Mouse (Mus musculus) midbrain, embryonic 13.5 days (tissue): Measurements from ENCODE around the gene Akap8l. TPM values are rescaled to one million over a fixed set of nuclear protein-coding genes. Genes with fewer than 3 reads are reported as not detected.
A peak's percentile ranks its signal among the peaks of the same experiment; 100 is the strongest.

ENCODE experiments used
- ATAC-seq: fragments of 200-750 bp; cut with Nextera tagmentation; 2 replicates; pipeline ENCODE4 v1.8.0; 2017; ENCODE audit warnings: mild to moderate bottlenecking, moderate TSS enrichment, moderate library complexity
- H3K27ac ChIP-seq: fragments of 300-500 bp; sonication (generic); 2 replicates; pipeline ENCODE4 v1.5.1; 2015; ENCODE audit warnings: inconsistent platforms, mild to moderate bottlenecking, moderate library complexity
- H3K27me3 ChIP-seq: fragments of 300-500 bp; sonication (generic); 2 replicates; pipeline ENCODE4 v1.6.1; 2015; ENCODE audit warnings: mild to moderate bottlenecking, inconsistent platforms
- H3K36me3 ChIP-seq: fragments of 300-500 bp; sonication (generic); 2 replicates; pipeline ENCODE4 v1.6.1; 2015; ENCODE audit warnings: mild to moderate bottlenecking, inconsistent platforms
- H3K4me1 ChIP-seq: fragments of 300-500 bp; sonication (generic); replicated peaks from 2 replicates; pipeline ENCODE4 v1.6.1; 2015; ENCODE audit warnings: inconsistent platforms
- H3K4me2 ChIP-seq: fragments of 300-500 bp; sonication (generic); replicated peaks from 2 replicates; pipeline ENCODE4 v1.6.1; 2015; ENCODE audit warnings: moderate library complexity, mild to moderate bottlenecking, inconsistent platforms
- H3K4me3 ChIP-seq: fragments of 300-500 bp; sonication (generic); replicated peaks from 2 replicates; pipeline ENCODE4 v1.5.1; 2015; ENCODE audit warnings: mild to moderate bottlenecking, inconsistent platforms
- H3K9ac ChIP-seq: fragments of 300-500 bp; sonication (generic); replicated peaks from 2 replicates; pipeline ENCODE4 v1.6.1; 2015; ENCODE audit warnings: mild to moderate bottlenecking, inconsistent platforms
- H3K9me3 ChIP-seq: fragments of 300-500 bp; sonication (generic); 2 replicates; pipeline ENCODE4 v1.6.1; 2016; ENCODE audit warnings: mild to moderate bottlenecking, inconsistent platforms
- WGBS: fragments of 180-500 bp; shearing (Covaris S2); methylation state at CpG from one replicate; pipeline ENCODE4 v1.1.7; 2015; 5-methylcytosine and 5-hydroxymethylcytosine counted together
- polyA plus RNA-seq: library from polyadenylated mRNA; unstranded; fragments of >200 nt; fragmentation: Nextera tagmentation; extraction: Ambion mirVana; gene quantifications from 2 replicates; pipeline ENCODE4 v1.2.1, GENCODE M21; 2015

The Akap8l gene
- polyA plus RNA-seq, 1 experiment from 2014 or later: 168 TPM

DNA sequence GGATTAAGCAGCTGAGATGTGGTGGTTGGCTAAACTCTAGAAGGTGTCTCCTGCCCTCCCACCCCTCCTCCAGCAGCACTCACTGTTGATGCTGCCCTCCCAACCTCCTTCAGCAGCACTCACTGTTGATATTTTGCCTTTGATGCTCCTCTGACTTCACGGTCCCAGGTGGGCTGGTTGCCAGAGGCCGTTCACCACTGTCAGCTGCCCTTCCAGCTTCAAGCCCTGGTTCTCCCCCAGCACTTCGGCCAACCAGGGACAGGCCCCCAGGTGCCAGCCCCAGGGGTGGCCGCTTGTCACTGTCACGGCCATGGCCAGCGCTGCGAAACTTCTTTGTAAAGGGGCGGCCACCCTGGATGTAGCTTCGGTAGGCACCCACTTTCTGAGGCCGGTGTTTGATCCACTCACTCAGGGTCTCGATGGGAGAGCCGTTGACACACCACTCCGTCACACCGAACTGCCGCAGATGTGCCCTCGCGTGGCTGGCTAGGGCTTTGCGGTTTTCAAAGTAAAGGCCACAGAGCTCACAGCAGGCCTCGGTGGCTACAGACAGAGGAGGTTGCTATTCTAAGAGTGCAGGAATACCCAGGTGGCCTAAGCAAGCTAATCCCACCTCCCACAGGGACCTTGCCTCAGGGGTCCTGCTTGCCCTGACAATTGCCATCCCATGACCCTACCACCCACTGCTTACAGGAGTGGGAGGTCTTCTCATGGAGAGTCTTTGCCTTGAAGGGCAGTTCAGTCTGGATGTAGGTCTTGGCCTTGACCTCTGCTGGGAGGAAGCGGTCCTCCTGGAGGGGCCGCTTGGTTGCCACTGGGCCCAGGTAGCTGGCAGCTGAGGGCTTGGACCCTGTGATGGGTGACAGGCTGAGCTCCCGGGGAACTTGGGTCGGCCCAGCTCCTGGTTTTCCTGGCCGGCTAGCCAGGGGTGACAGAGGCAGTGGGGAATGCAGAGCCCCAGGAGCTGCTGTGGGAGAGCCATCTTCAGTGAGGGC, 6.7 kb upstream of the Akap8l start:
- no peak overlapping the region for H3K4me2 ChIP-seq
- H3K4me1 ChIP-seq: peaks cover 26% of the 10 kb centered on the region
- no peak overlapping the region for H3K4me3 ChIP-seq
- H3K27ac ChIP-seq: no peak overlapping the region
- no peaks in the 10 kb centered on the region for H3K9me3 ChIP-seq
- peaks cover 88% of the 10 kb centered on the region for H3K36me3 ChIP-seq
- no peak for ATAC-seq
- no peak overlapping the region for H3K9ac ChIP-seq
- WGBS: 85% methylated on average over 24 of the region's 24 CpGs
- no peaks in the 10 kb centered on the region for H3K27me3 ChIP-seq

DNA sequence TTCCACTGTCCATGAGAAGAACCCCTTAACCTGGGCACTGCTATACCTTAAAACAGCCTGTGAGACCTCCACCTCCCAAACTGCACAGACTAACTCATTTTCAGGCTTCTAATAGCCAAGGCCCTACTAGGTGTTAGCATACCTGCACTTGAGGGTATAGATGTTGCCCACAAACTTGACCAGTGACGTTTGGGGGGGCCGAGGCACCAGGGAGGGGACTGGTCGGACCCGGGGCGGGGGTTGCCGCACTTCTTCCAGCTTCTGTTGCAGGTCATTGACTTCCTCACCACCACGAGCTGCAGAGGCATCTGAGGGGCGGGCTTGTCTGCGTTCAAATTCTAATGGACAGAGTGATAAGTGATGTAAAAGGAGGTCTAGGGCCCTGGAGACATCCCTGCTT, 5.9 kb upstream of the Akap8l start:
- ATAC-seq: no peak
- 82% methylated on average over 9 of the region's 9 CpGs for WGBS

DNA sequence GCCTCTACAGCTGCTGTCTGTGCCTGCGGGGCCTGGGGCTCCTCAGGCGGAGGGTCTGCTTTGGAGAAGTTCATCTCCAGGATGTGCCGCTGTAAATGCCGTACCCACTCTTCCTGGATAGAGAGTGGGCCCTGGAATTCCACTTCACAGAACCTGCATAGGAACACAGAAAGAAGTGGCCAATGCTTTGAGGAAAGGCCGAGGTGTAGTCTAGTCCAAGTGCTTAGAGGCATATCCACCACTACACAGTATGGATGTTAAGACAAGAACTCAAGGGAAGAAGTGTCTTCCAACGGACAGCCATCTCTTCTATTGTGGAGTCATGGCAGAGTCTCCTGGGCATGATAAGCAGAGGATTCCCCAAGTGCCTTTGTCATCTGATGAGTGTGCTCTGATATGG, 4.6 kb upstream of the Akap8l start:
- no peaks in the 10 kb centered on the region for H3K27me3 ChIP-seq
- no peak overlapping the region for H3K4me3 ChIP-seq
- peak overlapping the region; percentile 64; the same call in 1 of the 2 replicates for H3K27ac ChIP-seq
- WGBS: 88% methylated on average over 6 of the region's 6 CpGs
- no peaks in the 10 kb centered on the region for H3K9me3 ChIP-seq
- H3K36me3 ChIP-seq: peaks cover 67% of the 10 kb centered on the region
- peaks cover 24% of the 10 kb centered on the region for H3K4me1 ChIP-seq
- no peak for ATAC-seq
- H3K9ac ChIP-seq: no peak overlapping the region
- no peak overlapping the region for H3K4me2 ChIP-seq

More for the DNA sequence above, 5.9 kb upstream of the Akap8l start:
- Histone ChIP-seq H3K4me2 (no peak overlapping the region), H3K36me3 (peaks cover 80% of the 10 kb centered on the region), H3K9ac (no peak overlapping the region), H3K9me3 (no peaks in the 10 kb centered on the region), H3K4me3 (no peak overlapping the region), H3K4me1 (peaks cover 20% of the 10 kb centered on the region), H3K27ac (no peak overlapping the region), H3K27me3 (no peaks in the 10 kb centered on the region)

DNA sequence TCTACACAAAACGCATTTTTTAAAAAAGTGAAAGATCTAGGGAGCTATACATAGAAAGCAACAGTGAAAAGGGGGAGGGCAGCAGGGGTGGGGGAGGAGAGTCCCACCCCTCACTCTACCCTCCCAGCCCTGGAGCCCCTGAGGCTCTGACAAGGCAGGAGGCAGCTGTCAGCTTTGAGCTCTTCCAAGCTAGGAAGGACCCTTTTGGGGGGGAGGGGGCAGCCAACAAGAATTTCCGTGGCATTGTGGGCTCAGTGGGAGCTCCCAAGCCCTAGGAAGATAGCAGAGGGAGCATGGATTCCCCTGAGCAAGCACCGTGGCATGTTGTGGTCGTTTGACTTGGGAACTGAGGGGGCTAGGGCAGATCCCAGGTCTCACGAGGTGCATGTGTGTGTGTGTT, 3.8 kb upstream of the Akap8l start:
- Histone ChIP-seq H3K4me1 (peaks cover 30% of the 10 kb centered on the region), H3K27ac (peak overlapping the region; percentile 64), H3K4me2 (no peak overlapping the region), H3K9me3 (no peaks in the 10 kb centered on the region), H3K9ac (peak overlapping the region; percentile 7; the same call in 1 of the 2 replicates), H3K36me3 (peaks cover 59% of the 10 kb centered on the region), H3K4me3 (no peak overlapping the region), H3K27me3 (no peaks in the 10 kb centered on the region)
- 39% methylated on average over 5 of the region's 5 CpGs for WGBS
- no peak for ATAC-seq

DNA sequence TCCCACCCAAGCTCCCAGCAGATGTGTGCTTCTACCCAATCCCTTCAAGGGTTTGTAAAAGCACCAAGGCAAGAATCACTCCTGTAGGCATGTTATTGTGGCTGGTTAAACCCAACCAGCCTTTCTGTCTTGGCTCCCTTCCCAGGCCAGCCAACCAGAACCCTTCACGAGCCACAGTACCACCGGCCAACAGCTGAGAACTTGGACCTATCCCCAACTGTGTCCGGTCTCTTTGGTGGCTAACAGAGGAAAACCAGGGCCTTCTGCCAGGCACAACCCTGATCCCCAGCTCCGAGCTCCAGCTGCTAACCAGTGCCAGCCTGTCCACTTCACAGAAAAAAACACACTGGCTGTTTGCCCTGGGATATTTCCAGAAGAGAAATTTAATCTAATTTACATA, 3.3 kb upstream of the Akap8l start:
- Histone ChIP-seq H3K27me3 (no peaks in the 10 kb centered on the region), H3K4me2 (no peak overlapping the region), H3K27ac (no peak overlapping the region; the same call in none of the 2 replicates), H3K4me1 (peaks cover 35% of the 10 kb centered on the region), H3K4me3 (no peak overlapping the region), H3K36me3 (peaks cover 54% of the 10 kb centered on the region), H3K9me3 (no peaks in the 10 kb centered on the region), H3K9ac (no peak overlapping the region)
- ATAC-seq: no peak
- WGBS: 47% methylated on average over 4 of the region's 4 CpGs

DNA sequence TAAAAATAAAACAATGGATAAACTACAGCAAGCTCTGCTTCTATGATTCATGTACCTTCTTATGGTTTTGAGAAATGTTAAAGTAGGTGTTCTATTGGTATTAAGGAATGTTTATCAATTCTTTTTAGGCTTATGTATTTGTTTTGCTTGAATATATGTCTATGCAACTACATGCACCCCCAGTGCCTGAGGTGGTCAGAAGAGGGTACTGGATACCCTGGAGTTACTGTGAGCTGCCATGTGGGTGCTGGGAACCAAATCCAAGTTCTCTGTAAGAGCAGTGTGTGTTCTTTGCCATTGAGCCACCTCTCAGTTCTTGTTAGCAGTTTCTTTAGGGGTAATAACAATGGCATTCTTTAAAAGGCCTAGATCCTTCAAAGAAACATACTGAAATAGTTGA, 1.3 kb upstream of the Akap8l start:
- no peaks in the 10 kb centered on the region for H3K9me3 ChIP-seq
- no peak overlapping the region for H3K9ac ChIP-seq
- H3K4me3 ChIP-seq: no peak overlapping the region
- no peak for ATAC-seq
- no peak overlapping the region for H3K4me2 ChIP-seq
- no peak overlapping the region for H3K27ac ChIP-seq
- peaks cover 34% of the 10 kb centered on the region for H3K36me3 ChIP-seq
- no peaks in the 10 kb centered on the region for H3K27me3 ChIP-seq
- peaks cover 50% of the 10 kb centered on the region for H3K4me1 ChIP-seq

DNA sequence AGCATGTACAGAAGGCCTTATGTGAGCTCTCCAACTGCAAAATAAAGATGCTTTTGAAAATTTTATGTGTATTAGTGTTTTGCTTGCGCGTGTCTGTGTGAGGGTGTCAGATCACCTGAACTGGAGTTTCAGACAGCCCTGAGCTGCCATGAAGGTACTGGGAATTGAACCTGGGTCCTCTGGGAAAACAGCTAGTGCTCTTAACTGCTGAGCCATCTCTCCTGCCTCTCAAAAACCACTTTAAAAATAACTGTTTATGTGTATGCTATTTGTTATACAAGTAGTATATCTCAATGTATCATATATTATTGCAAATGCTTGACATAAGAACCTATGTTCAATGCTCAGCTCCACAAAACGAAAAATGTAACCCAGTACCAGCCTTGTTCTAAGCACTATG, 862 bp upstream of the Akap8l start:
- peaks cover 30% of the 10 kb centered on the region for H3K36me3 ChIP-seq
- no peaks in the 10 kb centered on the region for H3K27me3 ChIP-seq
- H3K9me3 ChIP-seq: no peaks in the 10 kb centered on the region
- H3K4me2 ChIP-seq: peak overlapping the region; percentile 70
- no peak overlapping the region for H3K9ac ChIP-seq
- ATAC-seq: no peak
- peak overlapping the region; percentile 56 for H3K4me3 ChIP-seq
- no peak overlapping the region for H3K27ac ChIP-seq
- peaks cover 50% of the 10 kb centered on the region for H3K4me1 ChIP-seq
- WGBS: 75% methylated on average over 3 of the region's 3 CpGs

DNA sequence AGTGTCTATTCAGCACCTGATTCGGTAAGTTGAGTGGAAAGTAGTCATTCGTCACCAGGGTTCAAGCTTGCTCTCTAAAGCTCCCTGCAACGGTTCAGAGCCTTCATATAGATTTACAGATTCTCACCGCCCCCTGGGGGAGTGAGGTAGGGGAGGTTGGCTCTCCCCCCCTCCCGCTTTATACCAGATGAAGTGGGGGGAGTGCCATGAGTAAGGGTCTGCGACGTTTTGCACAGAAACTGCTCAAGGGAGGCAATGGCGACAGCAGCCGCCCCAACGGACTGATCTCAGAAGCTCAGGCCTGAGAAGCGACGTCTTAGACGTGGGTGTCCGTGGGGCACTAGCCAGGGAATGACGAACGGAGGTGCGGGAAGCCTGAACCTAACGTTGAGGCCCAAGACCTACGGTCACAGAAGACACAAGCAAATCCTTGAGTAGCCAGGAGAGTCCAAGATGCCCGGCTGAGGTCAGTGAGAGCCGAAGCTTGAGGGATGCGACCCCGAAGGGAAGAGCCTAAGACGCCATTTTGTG, 491 bp downstream of the Akap8l start:
- H3K4me2 ChIP-seq: peak overlapping the region; percentile 82
- WGBS: under 1% methylated on average over 24 of the region's 24 CpGs
- peaks cover 50% of the 10 kb centered on the region for H3K4me1 ChIP-seq
- H3K9me3 ChIP-seq: no peaks in the 10 kb centered on the region
- peak overlapping the region; percentile 71 for H3K9ac ChIP-seq
- no peaks in the 10 kb centered on the region for H3K27me3 ChIP-seq
- H3K27ac ChIP-seq: peak overlapping the region; percentile 83
- H3K36me3 ChIP-seq: peaks cover 18% of the 10 kb centered on the region
- ATAC-seq: no peak; the same call in 1 of the 2 replicates
- H3K4me3 ChIP-seq: peak overlapping the region; percentile 56

DNA sequence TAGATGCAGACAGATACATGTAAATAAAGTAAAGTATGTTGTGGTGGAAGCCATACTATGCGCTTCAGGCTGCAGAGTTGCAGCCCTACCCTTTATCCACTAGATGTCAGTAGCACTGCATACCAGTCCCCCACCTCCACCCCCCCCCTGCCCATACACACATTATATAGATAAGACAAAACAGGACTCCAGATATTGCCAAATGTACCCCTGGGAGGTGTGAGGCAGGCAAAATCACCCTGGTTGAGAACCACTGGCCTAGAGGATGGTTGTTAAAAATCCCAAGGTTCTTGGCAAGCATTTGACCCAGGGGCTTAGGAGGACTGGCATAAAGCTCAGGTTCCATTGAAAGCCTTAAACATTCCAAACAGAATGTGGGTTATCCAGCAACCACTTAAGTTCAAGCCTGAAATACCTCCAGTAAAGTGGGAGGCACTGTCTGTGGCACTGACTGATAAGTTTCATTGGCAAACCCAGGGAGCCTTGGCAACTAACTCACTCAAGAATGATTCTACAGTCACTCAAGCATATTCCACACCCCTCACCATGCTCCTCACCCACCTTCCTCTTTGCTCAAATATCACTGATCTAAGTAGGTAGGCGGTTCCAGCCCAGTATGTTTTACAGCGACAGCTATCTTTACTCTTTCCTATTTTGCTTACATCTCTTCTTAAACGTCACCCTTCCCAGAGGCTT, 1.2 kb downstream of the Akap8l start:
- Histone ChIP-seq H3K9me3 (no peaks in the 10 kb centered on the region), H3K36me3 (peaks cover 18% of the 10 kb centered on the region), H3K27ac (peak overlapping the region; percentile 83; the same call in 1 of the 2 replicates), H3K4me1 (peaks cover 43% of the 10 kb centered on the region), H3K9ac (peak overlapping the region; percentile 71), H3K4me2 (peak overlapping the region; percentile 82), H3K4me3 (peak overlapping the region; percentile 56), H3K27me3 (no peaks in the 10 kb centered on the region)
- no peak for ATAC-seq
- WGBS: 20% methylated on average over 4 of the region's 4 CpGs

DNA sequence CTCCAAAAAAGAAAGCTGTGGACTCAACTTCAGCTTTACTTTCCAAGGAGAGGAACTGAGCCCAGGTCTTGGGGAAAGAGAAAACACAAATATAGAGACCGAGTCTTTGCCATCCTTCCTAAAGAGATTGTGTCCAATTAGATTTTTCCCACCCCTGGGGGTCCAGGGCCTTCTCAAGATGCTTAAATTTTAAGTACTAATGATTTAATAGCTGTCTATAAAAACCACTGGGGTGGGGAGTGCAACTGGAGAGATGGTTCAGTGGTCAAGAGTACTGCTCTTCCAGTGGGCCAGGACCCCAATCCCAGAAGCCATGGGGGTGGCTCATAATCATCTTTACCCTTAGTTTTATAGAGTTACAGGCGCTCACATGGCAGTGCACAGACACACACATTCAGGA, 2.0 kb downstream of the Akap8l start:
- H3K4me3 ChIP-seq: peak overlapping the region; percentile 56
- peak overlapping the region; percentile 82 for H3K4me2 ChIP-seq
- no peak overlapping the region for H3K27ac ChIP-seq
- no peaks in the 10 kb centered on the region for H3K27me3 ChIP-seq
- peaks cover 41% of the 10 kb centered on the region for H3K4me1 ChIP-seq
- peak overlapping the region; percentile 71; the same call in 1 of the 2 replicates for H3K9ac ChIP-seq
- ATAC-seq: no peak
- peaks cover 17% of the 10 kb centered on the region for H3K36me3 ChIP-seq
- WGBS: 94% methylated on average over 2 of the region's 2 CpGs
- no peaks in the 10 kb centered on the region for H3K9me3 ChIP-seq

DNA sequence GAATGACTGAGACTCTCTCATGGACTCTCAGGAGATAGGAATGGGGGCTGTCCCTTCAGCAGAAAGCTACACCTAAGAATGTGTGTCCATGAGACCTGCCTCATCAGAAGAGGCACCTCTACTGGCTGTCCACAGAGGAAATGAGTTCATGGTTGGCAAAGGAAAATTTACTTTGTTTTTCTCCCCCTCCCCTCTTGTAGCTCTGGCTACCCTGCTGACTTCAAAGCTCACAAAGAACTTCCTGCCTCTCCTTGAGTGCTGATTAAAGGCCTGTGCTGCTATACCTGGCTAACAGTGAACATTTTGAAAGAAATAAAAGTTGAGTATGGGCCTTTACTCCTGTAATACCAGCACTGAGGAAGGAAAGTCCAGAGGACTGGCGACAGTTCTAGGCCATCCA, 9.3 kb downstream of the Akap8l start:
- no peaks in the 10 kb centered on the region for H3K4me1 ChIP-seq
- H3K27ac ChIP-seq: no peak overlapping the region
- no peak overlapping the region for H3K4me2 ChIP-seq
- no peaks in the 10 kb centered on the region for H3K27me3 ChIP-seq
- no peaks in the 10 kb centered on the region for H3K9me3 ChIP-seq
- H3K9ac ChIP-seq: no peak overlapping the region
- peaks cover 62% of the 10 kb centered on the region for H3K36me3 ChIP-seq
- no peak for ATAC-seq
- H3K4me3 ChIP-seq: no peak overlapping the region
- WGBS: 97% methylated on average over 1 of the region's 1 CpGs

DNA sequence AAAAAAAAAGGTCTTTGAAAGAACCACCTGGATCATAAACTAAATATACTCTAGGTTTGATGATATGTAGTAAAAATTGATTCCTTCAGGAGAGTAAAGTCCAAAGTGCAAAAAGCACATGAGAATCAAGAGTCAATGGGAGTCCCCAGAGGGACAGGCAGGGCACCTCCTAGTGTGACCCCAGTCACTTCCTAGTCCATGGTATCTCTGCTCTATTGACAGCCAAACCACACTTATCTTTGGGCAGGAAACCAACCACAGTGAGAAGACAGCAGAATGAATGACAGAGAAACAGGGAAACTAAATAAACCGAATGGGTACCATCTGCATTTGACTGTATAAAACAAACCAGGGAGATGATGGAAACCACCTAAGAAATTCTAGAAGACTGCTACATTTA, 10.3 kb downstream of the Akap8l start:
- Histone ChIP-seq H3K4me3 (no peak overlapping the region), H3K4me2 (no peak overlapping the region), H3K27me3 (no peaks in the 10 kb centered on the region), H3K9me3 (no peaks in the 10 kb centered on the region), H3K4me1 (no peaks in the 10 kb centered on the region), H3K27ac (no peak overlapping the region), H3K9ac (no peak overlapping the region), H3K36me3 (peaks cover 71% of the 10 kb centered on the region)
- ATAC-seq: no peak
- WGBS: 94% methylated on average over 1 of the region's 1 CpGs
